Mouse (Mus musculus) kidney, postnatal 10 days (tissue): ENCODE data around the gene Vkorc1l1.

Experiments
- DNase-seq: peaks from one replicate; pipeline ENCODE4 v3.0.0; 2021; ENCODE audit warnings: mixed read lengths

Gene Vkorc1l1

GRCm38 (mm10) chr5:130002301-130003146 is 60.8 kb downstream of the Vkorc1l1 start, which contains the start of gene Gusb:
Gene Gusb, minus strand, starts transcription at chr5:130003049.
- DNase-seq, result peak; percentile 89

GRCm38 (mm10) chr5:130003229-130003628 is 61.5 kb downstream of the Vkorc1l1 start:
- no peak for DNase-seq

- DNase-seq, result no peak
Observed at GRCm38 (mm10) chr5:130007344-130007743, 65.6 kb downstream of the Vkorc1l1 start.

GRCm38 (mm10) chr5:130008034-130008590 is 66.3 kb downstream of the Vkorc1l1 start:
- DNase-seq, result no peak

GRCm38 (mm10) chr5:130009784-130010183 is 68.0 kb downstream of the Vkorc1l1 start:
- no peak for DNase-seq

- DNase-seq, result no peak
Observed at GRCm38 (mm10) chr5:130010961-130011360, 69.2 kb downstream of the Vkorc1l1 start.

GRCm38 (mm10) chr5:130015104-130015503 is 73.3 kb downstream of the Vkorc1l1 start:
- no peak for DNase-seq

- no peak for DNase-seq
Observed at GRCm38 (mm10) chr5:130019461-130019860, 77.7 kb downstream of the Vkorc1l1 start.

GRCm38 (mm10) chr5:130021361-130021966 is 79.7 kb downstream of the Vkorc1l1 start:
- DNase-seq, result peak; percentile 50

- DNase-seq, result peak; percentile 21
Observed at GRCm38 (mm10) chr5:130022366-130022765, 80.6 kb downstream of the Vkorc1l1 start.

GRCm38 (mm10) chr5:130023067-130023766 is 81.4 kb downstream of the Vkorc1l1 start:
- DNase-seq, result peak; percentile 12

GRCm38 (mm10) chr5:130023767-130024539 is 82.2 kb downstream of the Vkorc1l1 start:
- peak; percentile 93 for DNase-seq

- peak; percentile 73 for DNase-seq
Observed at GRCm38 (mm10) chr5:130027134-130027533, 85.4 kb downstream of the Vkorc1l1 start.

GRCm38 (mm10) chr5:130027696-130028095 is 85.9 kb downstream of the Vkorc1l1 start:
- DNase-seq, result no peak

GRCm38 (mm10) chr5:130029142-130029897 is 87.5 kb downstream of the Vkorc1l1 start, which contains the start of the genes Asl and Crcp:
Gene Asl, minus strand, starts transcription at chr5:130029247.
Gene Crcp, plus strand, starts transcription at chr5:130029290.
- DNase-seq, result peak; percentile 89

- DNase-seq, result no peak
Observed at GRCm38 (mm10) chr5:130031410-130032390, 89.9 kb downstream of the Vkorc1l1 start.

GRCm38 (mm10) chr5:130033869-130034268 is 92.1 kb downstream of the Vkorc1l1 start:
- DNase-seq, result no peak
